Mouse (Mus musculus): ENCODE results near the gene Zfp28. TPM values are rescaled to one million over a fixed set of nuclear protein-coding genes. Genes with fewer than 3 reads are reported as not detected.

Zfp28 gene
- total and polyA plus RNA-seq, 3 experiments: 0.82 to 1.2 (median 1.1) TPM

DNA sequence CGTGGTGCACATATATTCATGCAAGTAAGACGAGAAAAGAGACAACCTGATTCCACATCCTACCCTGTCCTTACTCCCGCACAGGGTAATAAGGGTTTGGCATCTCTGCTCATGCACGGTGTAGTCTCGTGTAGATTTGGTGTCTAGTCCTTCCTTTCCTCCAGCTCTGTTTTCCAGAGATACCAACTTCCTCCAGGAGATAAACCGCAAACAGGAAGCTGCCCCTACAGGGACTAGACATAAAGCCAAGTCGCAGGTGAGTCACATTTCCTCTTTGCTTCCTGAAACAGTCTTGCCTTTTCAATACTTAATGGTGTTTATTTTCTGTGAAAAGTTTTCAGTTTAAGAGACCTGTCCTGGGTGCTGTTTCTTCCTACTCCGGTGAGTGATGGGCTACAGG lies 916 bp downstream of the Zfp28 start:
- no peaks in the 10 kb centered on the region for H3K79me2 ChIP-seq (replicated peaks; ENCODE audit: control insufficient read depth, extremely low read depth, insufficient read depth, poor library complexity, severe bottlenecking)
- peaks cover 0 to 11% of the 10 kb centered on the region in 2 experiments; a peak in 2 of 4 replicates for H3K4me1 ChIP-seq (ENCODE audit: control insufficient read depth in 1 of 2, insufficient read depth in 2 of 2)
- TF ChIP-seq CTCF (conservative IDR thresholded peaks at IDR 0.05 in 1 of 2, IDR thresholded peaks at IDR 0.05 in 1 of 2; ENCODE audit: low read depth in 2 of 2, low read length in 2 of 2) (no peak), USF1 (IDR thresholded peaks at IDR 0.05; ENCODE audit: low read depth, low read length) (no peak), MXI1 (IDR thresholded peaks at IDR 0.05; ENCODE audit: low read depth, low read length) (no peak), ZNF384 (IDR thresholded peaks at IDR 0.05; ENCODE audit: low read depth, low read length) (no peak), BHLHE40 (IDR thresholded peaks at IDR 0.05; ENCODE audit: low read depth, low read length) (no peak), MAX (IDR thresholded peaks at IDR 0.05; ENCODE audit: low read length) (no peak), PAX5 (IDR thresholded peaks at IDR 0.05; ENCODE audit: low read length) (no peak), CHD1 (IDR thresholded peaks at IDR 0.05; ENCODE audit: low read depth, low read length) (no peak), NELFE (IDR thresholded peaks at IDR 0.05; ENCODE audit: low read depth, low read length) (no peak)
- H3K36me3 ChIP-seq (replicated peaks in 1 of 2; ENCODE audit: control insufficient read depth in 1 of 2, insufficient read depth in 1 of 2, low read length in 1 of 2): peaks cover 0 to 1% of the 10 kb centered on the region in 2 experiments
- peak overlapping the region in 1 of 3 experiments; percentile 57 for H3K4me3 ChIP-seq (replicated peaks in 1 of 3; ENCODE audit: low read depth in 2 of 3, low read length in 2 of 3, poor library complexity in 1 of 3)
- no peak overlapping the region for H3K27ac ChIP-seq (ENCODE audit: insufficient read depth, low read depth)
- H3K4me2 ChIP-seq (ENCODE audit: insufficient read depth, low read depth, poor library complexity, severe bottlenecking): no peak overlapping the region
- peaks cover 16% of the 10 kb centered on the region for H3K27me3 ChIP-seq (replicated peaks)
- no peak overlapping the region for H3K9ac ChIP-seq (ENCODE audit: insufficient read depth, low read depth)
- dilution Hi-C loops (cut with MboI; ENCODE audit: extremely low pct_ligation_motif_present, extremely low pct_unique_long_range_greater_than_20kb, low sequenced_read_pairs) (no loop called here), in situ Hi-C loops (cut with MboI; ENCODE audit: low pct_ligation_motif_present, low pct_unique_long_range_greater_than_20kb, low sequenced_read_pairs) (loop anchor here (25.0 kb wide), 2 partner anchors 97 to 903 kb away; partner anchors contain the start of genes Gm45844 and Zfp667)
- H3K9me3 ChIP-seq (replicated peaks; ENCODE audit: low read length): no peaks in the 10 kb centered on the region
- DNase-seq (ENCODE audit: extremely low read depth): no peak

DNA sequence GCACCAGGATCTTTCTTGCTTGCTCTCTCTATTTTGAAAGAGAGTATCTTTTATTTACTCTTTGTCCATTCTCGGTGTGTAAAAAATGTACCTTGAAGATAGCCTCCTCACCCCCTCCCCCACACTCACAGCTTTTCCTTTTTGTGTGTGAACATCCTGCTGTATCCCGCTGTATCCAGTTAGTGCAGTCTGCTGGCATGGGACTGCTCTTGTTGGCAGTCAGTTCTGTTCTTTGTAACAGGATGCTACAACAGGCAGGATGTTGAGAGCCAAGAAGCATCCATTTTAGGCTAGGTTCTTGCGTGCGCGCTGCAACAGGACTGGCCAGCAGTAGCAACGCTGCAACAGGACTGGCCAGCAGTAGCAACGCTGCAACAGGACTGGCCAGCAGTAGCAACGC lies 3.9 kb downstream of the Zfp28 start:
- no peaks in the 10 kb centered on the region for H3K9me3 ChIP-seq (replicated peaks; ENCODE audit: low read length)
- no peak for DNase-seq (ENCODE audit: extremely low read depth)
- H3K9ac ChIP-seq (ENCODE audit: insufficient read depth, low read depth): no peak overlapping the region
- no peaks in the 10 kb centered on the region for H3K79me2 ChIP-seq (replicated peaks; ENCODE audit: control insufficient read depth, extremely low read depth, insufficient read depth, poor library complexity, severe bottlenecking)
- no peaks in the 10 kb centered on the region for H3K27me3 ChIP-seq (replicated peaks)
- TF ChIP-seq KAT2A (IDR thresholded peaks at IDR 0.05; ENCODE audit: insufficient replicate concordance, low read length): no peak
- TF ChIP-seq RCOR1 (conservative IDR thresholded peaks at IDR 0.05; ENCODE audit: low read depth, low read length): no peak
- no peak for TF ChIP-seq CHD2 (IDR thresholded peaks at IDR 0.05; ENCODE audit: low read length)
- TF ChIP-seq ZNF384 (IDR thresholded peaks at IDR 0.05; ENCODE audit: low read depth, low read length): no peak
- H3K36me3 ChIP-seq (replicated peaks in 1 of 2; ENCODE audit: control insufficient read depth in 1 of 2, insufficient read depth in 1 of 2, low read length in 1 of 2): peaks cover 0 to 6% of the 10 kb centered on the region in 2 experiments
- in situ Hi-C loops (cut with MboI; ENCODE audit: low pct_ligation_motif_present, low pct_unique_long_range_greater_than_20kb, low sequenced_read_pairs) (loop anchor here (25.0 kb wide), 2 partner anchors 100 to 900 kb away; partner anchors contain the start of genes Gm45844 and Zfp667), dilution Hi-C loops (cut with MboI; ENCODE audit: extremely low pct_ligation_motif_present, extremely low pct_unique_long_range_greater_than_20kb, low sequenced_read_pairs) (no loop called here)
- H3K4me1 ChIP-seq (ENCODE audit: control insufficient read depth in 1 of 2, insufficient read depth in 2 of 2): peaks cover 0 to 11% of the 10 kb centered on the region in 2 experiments; a peak in 2 of 4 replicates
- H3K4me2 ChIP-seq (ENCODE audit: insufficient read depth, low read depth, poor library complexity, severe bottlenecking): no peak overlapping the region
- no peak overlapping the region for H3K27ac ChIP-seq (ENCODE audit: insufficient read depth, low read depth)
- no peak overlapping the region for H3K4me3 ChIP-seq (replicated peaks in 1 of 3; ENCODE audit: low read depth in 2 of 3, low read length in 2 of 3, poor library complexity in 1 of 3)

DNA sequence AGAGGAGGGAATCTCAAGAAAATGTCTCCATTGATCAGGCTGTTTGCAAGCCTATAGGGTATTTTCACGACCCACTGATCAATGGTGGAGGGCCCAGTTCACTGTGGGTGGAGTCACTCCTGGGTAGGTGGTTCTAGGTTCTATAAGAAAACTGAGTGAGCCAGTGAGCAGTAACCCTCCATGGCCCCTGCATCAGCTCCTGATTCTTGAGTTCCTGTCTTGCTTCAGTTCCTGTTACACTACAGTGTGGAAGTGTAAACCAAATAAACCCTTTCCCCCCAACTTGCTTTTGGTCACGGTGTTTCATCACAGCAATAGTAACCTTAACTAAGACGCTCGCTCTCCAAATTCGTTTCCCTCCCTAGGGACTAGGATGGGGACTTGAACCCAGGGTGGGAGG lies 5.9 kb downstream of the Zfp28 start:
- Histone ChIP-seq H3K4me3 (replicated peaks in 1 of 3; ENCODE audit: low read depth in 2 of 3, low read length in 2 of 3, poor library complexity in 1 of 3) (no peak overlapping the region), H3K27ac (ENCODE audit: insufficient read depth, low read depth) (no peak overlapping the region), H3K79me2 (replicated peaks; ENCODE audit: control insufficient read depth, extremely low read depth, insufficient read depth, poor library complexity, severe bottlenecking) (no peaks in the 10 kb centered on the region), H3K9ac (ENCODE audit: insufficient read depth, low read depth) (no peak overlapping the region), H3K36me3 (replicated peaks in 1 of 2; ENCODE audit: control insufficient read depth in 1 of 2, insufficient read depth in 1 of 2, low read length in 1 of 2) (peaks cover 3 to 10% of the 10 kb centered on the region in 2 experiments), H3K4me1 (ENCODE audit: control insufficient read depth in 1 of 2, insufficient read depth in 2 of 2) (peaks cover 0 to under 1% of the 10 kb centered on the region in 2 experiments; a peak in 1 of 4 replicates), H3K27me3 (replicated peaks) (no peaks in the 10 kb centered on the region), H3K4me2 (ENCODE audit: insufficient read depth, low read depth, poor library complexity, severe bottlenecking) (no peak overlapping the region), H3K9me3 (replicated peaks; ENCODE audit: low read length) (no peaks in the 10 kb centered on the region)
- dilution Hi-C loops (cut with MboI; ENCODE audit: extremely low pct_ligation_motif_present, extremely low pct_unique_long_range_greater_than_20kb, low sequenced_read_pairs) (no loop called here), in situ Hi-C loops (cut with MboI; ENCODE audit: low pct_ligation_motif_present, low pct_unique_long_range_greater_than_20kb, low sequenced_read_pairs) (loop anchor here (25.0 kb wide), 2 partner anchors 102 to 898 kb away; partner anchors contain the start of genes Gm45844 and Zfp667)
- TF ChIP-seq MXI1 (IDR thresholded peaks at IDR 0.05; ENCODE audit: low read depth, low read length) (no peak), PAX5 (IDR thresholded peaks at IDR 0.05; ENCODE audit: low read length) (no peak), GABPA (IDR thresholded peaks at IDR 0.05; ENCODE audit: insufficient replicate concordance, low read depth, low read length) (no peak), CTCF (conservative IDR thresholded peaks at IDR 0.05 in 1 of 2, IDR thresholded peaks at IDR 0.05 in 1 of 2; ENCODE audit: low read depth in 2 of 2, low read length in 2 of 2) (no peak)
- DNase-seq (ENCODE audit: extremely low read depth): no peak

All from CH12.LX (cell line).